8 mouse cellular contexts compared by ENCODE assay signal in genomic region chr7:102000921-102001630, GRCm38 (mm10). TPM values are rescaled to one million over a fixed set of nuclear protein-coding genes. Genes with fewer than 3 reads are reported as not detected.
A peak's percentile ranks its signal among the peaks of the same experiment; 100 is the strongest.
DNase-seq lines count a peak whose midpoint lies in the region; ATAC-seq and TF ChIP-seq lines count a peak whose summit lies in the region.

No protein-coding gene starts in this region.

- WGBS in forebrain, embryonic 15.5 days = 87% methylated on average over 26 of the region's 26 CpGs
- WGBS in forebrain, embryonic 10.5 days = 95% methylated on average over 26 of the region's 26 CpGs
- WGBS in thymus, adult 2 months = 93% methylated on average over 26 of the region's 26 CpGs

- H3K4me2 ChIP-seq in forebrain, embryonic 15.5 days (replicated peaks) = no peak overlapping the region

- H3K27me3 ChIP-seq in forebrain, embryonic 15.5 days = no peaks in the 10 kb centered on the region
- no peaks in the 10 kb centered on the region for H3K27me3 ChIP-seq in forebrain, embryonic 10.5 days (ENCODE audit: poor library complexity, severe bottlenecking)
- no peaks in the 10 kb centered on the region for H3K27me3 ChIP-seq in thymus, adult 2 months (ENCODE audit: control insufficient read depth, insufficient read depth, low read length)

- TF ChIP-seq CTCF in thymus, adult 2 months (IDR thresholded peaks at IDR 0.05; ENCODE audit: borderline replicate concordance, control insufficient read depth, extremely low read depth, insufficient read depth, low read length, poor library complexity) = no peak

- H3K27ac ChIP-seq in forebrain, embryonic 15.5 days (replicated peaks) = peak overlapping the region; percentile 15; the same call in 1 of the 2 replicates
- no peak overlapping the region for H3K27ac ChIP-seq in forebrain, embryonic 10.5 days
- H3K27ac ChIP-seq in thymus, adult 2 months (ENCODE audit: control insufficient read depth, insufficient read depth, low read length) = no peak overlapping the region

- no peak overlapping the region for H3K9ac ChIP-seq in forebrain, embryonic 15.5 days (replicated peaks)

- no peak for TF ChIP-seq POLR2A in thymus, adult 2 months (IDR thresholded peaks at IDR 0.05; ENCODE audit: control insufficient read depth, extremely low read depth, insufficient read depth, low read length, poor library complexity)

- H3K4me1 ChIP-seq in forebrain, embryonic 15.5 days = no peaks in the 10 kb centered on the region
- H3K4me1 ChIP-seq in forebrain, embryonic 10.5 days = no peaks in the 10 kb centered on the region
- H3K4me1 ChIP-seq in thymus, adult 2 months (replicated peaks; ENCODE audit: control insufficient read depth, insufficient read depth, low read length) = no peaks in the 10 kb centered on the region

- no peaks in the 10 kb centered on the region for H3K9me3 ChIP-seq in forebrain, embryonic 15.5 days
- H3K9me3 ChIP-seq in forebrain, embryonic 10.5 days = no peaks in the 10 kb centered on the region

- no peak for ATAC-seq in forebrain, embryonic 15.5 days (replicated peaks)

- H3K4me3 ChIP-seq in forebrain, embryonic 15.5 days = no peak overlapping the region
- H3K4me3 ChIP-seq in forebrain, embryonic 10.5 days = no peak overlapping the region
- H3K4me3 ChIP-seq in thymus, adult 2 months (ENCODE audit: control insufficient read depth, insufficient read depth, low read length) = no peak overlapping the region

- no peak for DNase-seq in forebrain, embryonic 10.5 days (ENCODE audit: extremely low spot score, low spot score)
- peak; percentile 46 for DNase-seq in ovary, adult 18-20 months (ENCODE audit: low spot score)
- DNase-seq in ovary, postnatal 10 days (ENCODE audit: low spot score) = no peak
- peak; percentile 68 to 81 for DNase-seq in gastrocnemius, postnatal 4 days (ENCODE audit: low spot score in 2 of 2)
- DNase-seq in ovary, postnatal 36 days (ENCODE audit: low spot score) = peak; percentile 43
- no peak for DNase-seq in thymus, adult 2 months
- no peak for DNase-seq in embryo, embryonic 10.5 days (ENCODE audit: low spot score)

- peaks cover 93% of the 10 kb centered on the region for H3K36me3 ChIP-seq in forebrain, embryonic 15.5 days
- H3K36me3 ChIP-seq in forebrain, embryonic 10.5 days (replicated peaks) = peaks cover 100% of the 10 kb centered on the region
- peaks cover 74% of the 10 kb centered on the region for H3K36me3 ChIP-seq in thymus, adult 2 months (ENCODE audit: control insufficient read depth, insufficient read depth, low read length)

RNA-seq across cellular contexts. Expression of gene Il18bp, which starts 17.4 kb away (rescaled TPM):
- polyA plus RNA-seq in forebrain, embryonic 15.5 days (2015; fragmentation: Nextera tagmentation; extraction: Ambion mirVana) = 3.4 and 4.4 TPM in 2 replicates
- 3.9 TPM in 2 replicates for polyA plus RNA-seq in forebrain, embryonic 10.5 days (2016; fragmentation: Nextera tagmentation; extraction: Ambion mirVana)
- total RNA-seq in gastrocnemius, postnatal 4 days (2021) = 1 to 10 TPM; 5.0 to 6.2 TPM
- polyA plus RNA-seq in thymus, adult 2 months (2012; rRNA removed) = 57.9 and 80.7 TPM in 2 replicates

Comparison
In these comparisons a context has a peak if more than half of its experiments do, and no peak if none do; other contexts are left out.
1. DNase-seq: peak in ovary, adult 18-20 months (single experiment), gastrocnemius, postnatal 4 days (2 of 2) and ovary, postnatal 36 days (single experiment); none in forebrain, embryonic 10.5 days (single experiment), ovary, postnatal 10 days (single experiment), thymus, adult 2 months (single experiment) and embryo, embryonic 10.5 days (single experiment).
2. RNA of gene Il18bp, which starts 17.4 kb away (polyA plus RNA-seq): 57.9 to 80.7 TPM in thymus, adult 2 months; 3.9 TPM in forebrain, embryonic 10.5 days and 3.4 to 4.4 TPM in forebrain, embryonic 15.5 days; every median in the first group is over 10 times any median in the second.